Mouse (Mus musculus): Measurements from ENCODE around the gene Gpank1. TPM values are rescaled to one million over a fixed set of nuclear protein-coding genes. Genes with fewer than 3 reads are reported as not detected.

Gpank1 gene
- polyA plus RNA-seq, 2 experiments = 15.1 to 17.5 TPM

DNA sequence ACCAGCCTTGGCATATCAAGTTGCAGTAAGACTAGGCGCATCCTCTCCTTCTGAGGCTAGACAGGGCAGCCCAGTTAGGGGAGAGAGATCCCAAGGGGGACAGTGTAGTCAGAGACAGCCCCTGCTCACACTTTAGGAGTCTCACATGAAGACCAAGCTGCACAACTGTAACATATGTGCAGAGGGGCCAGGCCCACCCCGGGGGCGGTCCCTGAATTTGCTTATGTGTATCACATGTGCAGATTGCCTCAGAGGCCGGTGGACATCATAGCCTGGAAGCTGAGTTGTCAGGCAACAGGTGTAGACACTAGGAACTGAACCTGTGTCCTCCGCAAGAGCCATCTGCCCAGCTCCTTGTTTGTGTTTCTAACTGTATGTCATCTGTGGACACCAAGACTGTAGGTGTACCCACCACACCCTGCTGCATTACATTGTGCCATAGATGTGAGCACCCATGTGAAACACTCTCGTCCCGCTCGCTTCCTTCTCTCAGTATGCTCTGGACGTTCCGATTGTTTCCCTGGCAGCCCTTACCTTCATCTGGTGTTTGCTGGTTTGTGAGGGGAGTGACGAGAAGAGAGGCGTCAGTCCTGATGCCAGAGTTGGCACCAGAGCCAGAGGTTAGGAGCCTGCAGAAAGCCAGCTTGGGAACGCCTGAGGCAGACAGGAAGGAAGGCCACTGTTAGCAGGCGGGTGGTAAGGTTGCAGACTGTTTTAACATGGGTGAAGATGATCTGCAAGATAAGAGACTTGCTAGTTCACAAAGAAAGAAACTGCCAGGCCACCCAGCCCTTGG is 28.7 kb upstream of the Gpank1 start:
- TF ChIP-seq POLR2A (IDR thresholded peaks at IDR 0.05; ENCODE audit: borderline replicate concordance, extremely low read depth, insufficient read depth, insufficient read length) = no peak
- Histone ChIP-seq H3K27me3 (ENCODE audit: control insufficient read depth, insufficient read depth, low read length) (no peaks in the 10 kb centered on the region), H3K4me1 (ENCODE audit: control insufficient read depth, insufficient read depth, low read length) (peaks cover 9% of the 10 kb centered on the region), H3K4me2 (replicated peaks; ENCODE audit: low read depth, low read length, severe bottlenecking) (no peak overlapping the region), H3K4me3 (replicated peaks; ENCODE audit: low read length) (no peak overlapping the region), H3K9ac (ENCODE audit: low read depth, low read length, severe bottlenecking) (no peak overlapping the region), H3K36me3 (ENCODE audit: control insufficient read depth, insufficient read depth, low read length) (peaks cover 67% of the 10 kb centered on the region), H3K27ac (replicated peaks; ENCODE audit: low read depth, low read length) (no peak overlapping the region), H3K9me3 (ENCODE audit: control insufficient read depth, low read length) (no peaks in the 10 kb centered on the region)
- DNase-seq (ENCODE audit: low spot score) (no peak), ATAC-seq (ENCODE audit: low FRiP score, low read depth) (no peak)
- WGBS = 88% methylated on average over 14 of the region's 14 CpGs

DNA sequence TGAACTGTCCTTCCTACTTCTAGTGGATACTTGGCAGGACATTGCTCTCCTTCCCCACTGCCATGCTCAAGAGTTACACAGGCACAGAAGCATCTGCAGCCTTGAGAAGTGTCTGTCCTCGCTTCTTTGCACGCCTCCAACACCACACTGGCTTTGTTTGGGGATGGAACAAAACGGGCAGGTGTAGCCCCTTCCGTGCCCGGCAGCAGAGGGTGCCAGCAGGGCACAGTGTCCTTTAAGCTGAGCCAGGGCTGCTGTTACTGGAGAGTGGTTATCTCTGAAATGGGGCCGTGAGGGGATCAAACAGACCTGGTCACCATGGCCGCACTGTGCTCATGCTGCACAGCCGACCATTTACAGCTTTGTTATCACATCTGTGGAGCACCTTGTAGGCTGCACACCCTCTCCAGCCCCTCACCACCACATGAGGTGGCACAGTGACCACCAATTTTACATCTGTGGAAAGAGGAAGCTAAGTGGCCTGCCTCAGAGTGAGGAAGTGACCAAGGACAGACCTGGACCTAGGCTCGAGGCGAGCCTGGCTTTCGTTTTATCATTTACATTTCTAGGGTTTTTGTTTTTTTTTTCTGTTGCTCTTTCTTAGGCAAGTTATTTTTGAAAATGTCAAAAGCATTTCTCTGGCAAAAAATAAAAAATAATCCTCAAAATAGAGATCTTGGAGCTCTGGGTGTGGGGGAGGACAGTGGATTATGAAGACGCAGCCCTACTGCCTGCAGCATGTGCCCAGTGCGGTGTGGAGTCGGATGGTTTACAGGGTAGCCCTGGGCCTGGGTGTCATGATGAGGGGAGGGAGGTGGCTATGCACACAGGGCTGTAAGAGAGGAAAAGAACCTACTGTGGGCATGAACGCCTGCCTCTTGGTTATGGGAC is 26.5 kb upstream of the Gpank1 start:
- peaks cover 9% of the 10 kb centered on the region for H3K4me1 ChIP-seq (ENCODE audit: control insufficient read depth, insufficient read depth, low read length)
- no peaks in the 10 kb centered on the region for H3K27me3 ChIP-seq (ENCODE audit: control insufficient read depth, insufficient read depth, low read length)
- no peaks in the 10 kb centered on the region for H3K9me3 ChIP-seq (ENCODE audit: control insufficient read depth, low read length)
- 89% methylated on average over 15 of the region's 15 CpGs for WGBS
- peaks cover 86% of the 10 kb centered on the region for H3K36me3 ChIP-seq (ENCODE audit: control insufficient read depth, insufficient read depth, low read length)
- no peak overlapping the region for H3K9ac ChIP-seq (ENCODE audit: low read depth, low read length, severe bottlenecking)
- no peak for TF ChIP-seq POLR2A (IDR thresholded peaks at IDR 0.05; ENCODE audit: borderline replicate concordance, extremely low read depth, insufficient read depth, insufficient read length)
- H3K27ac ChIP-seq (replicated peaks; ENCODE audit: low read depth, low read length) = no peak overlapping the region
- no peak for DNase-seq (ENCODE audit: low spot score)
- ATAC-seq (ENCODE audit: low FRiP score, low read depth) = no peak
- no peak overlapping the region for H3K4me3 ChIP-seq (replicated peaks; ENCODE audit: low read length)
- H3K4me2 ChIP-seq (replicated peaks; ENCODE audit: low read depth, low read length, severe bottlenecking) = no peak overlapping the region

DNA sequence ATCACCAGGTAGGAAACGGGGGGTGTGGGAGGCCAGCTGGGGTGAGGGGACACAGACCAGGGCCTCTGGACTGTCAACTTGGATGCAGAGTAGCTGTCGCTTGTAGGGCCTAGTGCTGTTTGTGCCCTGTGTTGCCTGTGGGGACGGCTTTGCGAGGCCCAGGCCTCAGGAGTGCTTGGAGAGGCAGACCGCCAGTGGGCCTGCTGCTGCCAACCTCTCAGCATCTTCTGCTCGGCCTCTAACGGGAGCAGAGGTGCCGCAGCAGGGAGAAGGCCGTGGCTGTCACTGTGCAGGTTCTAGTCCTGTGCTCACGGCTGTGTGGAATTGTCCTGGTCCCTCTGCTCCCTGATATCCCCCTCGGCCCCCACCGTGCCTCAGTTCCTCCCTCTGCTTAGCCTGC is 24.7 kb upstream of the Gpank1 start:
- H3K4me3 ChIP-seq (replicated peaks; ENCODE audit: low read length) = no peak overlapping the region
- no peak for TF ChIP-seq POLR2A (IDR thresholded peaks at IDR 0.05; ENCODE audit: borderline replicate concordance, extremely low read depth, insufficient read depth, insufficient read length)
- no peak overlapping the region for H3K27ac ChIP-seq (replicated peaks; ENCODE audit: low read depth, low read length)
- no peaks in the 10 kb centered on the region for H3K27me3 ChIP-seq (ENCODE audit: control insufficient read depth, insufficient read depth, low read length)
- no peaks in the 10 kb centered on the region for H3K4me1 ChIP-seq (ENCODE audit: control insufficient read depth, insufficient read depth, low read length)
- 89% methylated on average over 12 of the region's 12 CpGs for WGBS
- H3K9me3 ChIP-seq (ENCODE audit: control insufficient read depth, low read length) = no peaks in the 10 kb centered on the region
- ATAC-seq (ENCODE audit: low FRiP score, low read depth) = no peak
- H3K4me2 ChIP-seq (replicated peaks; ENCODE audit: low read depth, low read length, severe bottlenecking) = no peak overlapping the region
- no peak overlapping the region for H3K9ac ChIP-seq (ENCODE audit: low read depth, low read length, severe bottlenecking)
- peaks cover 95% of the 10 kb centered on the region for H3K36me3 ChIP-seq (ENCODE audit: control insufficient read depth, insufficient read depth, low read length)
- DNase-seq (ENCODE audit: low spot score) = no peak

DNA sequence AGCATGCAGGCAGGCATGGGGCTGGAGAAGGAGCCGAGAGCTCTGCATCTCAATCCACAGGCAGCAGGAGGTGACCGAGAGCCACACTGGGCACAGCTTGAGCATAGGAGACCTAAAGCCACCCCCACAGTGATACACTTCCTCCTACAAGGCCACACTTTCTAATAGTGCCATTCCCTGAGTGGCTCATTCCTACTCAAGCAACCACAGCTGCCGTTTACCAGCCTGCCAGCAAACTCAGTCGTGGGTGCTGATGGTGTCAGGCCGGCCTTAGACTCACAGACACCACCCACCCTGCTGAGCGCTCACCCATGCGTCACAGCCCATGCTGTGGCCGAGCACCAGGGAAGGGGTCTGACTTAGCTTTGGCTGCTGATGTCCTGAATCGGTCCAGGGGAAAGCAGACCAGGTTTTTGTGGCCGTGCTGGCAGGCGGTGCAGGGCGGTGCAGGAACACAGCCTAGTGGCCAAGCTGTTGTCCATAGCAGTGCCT is 24.0 kb upstream of the Gpank1 start:
- no peak overlapping the region for H3K4me2 ChIP-seq (replicated peaks; ENCODE audit: low read depth, low read length, severe bottlenecking)
- no peaks in the 10 kb centered on the region for H3K27me3 ChIP-seq (ENCODE audit: control insufficient read depth, insufficient read depth, low read length)
- no peak for DNase-seq (ENCODE audit: low spot score)
- H3K9me3 ChIP-seq (ENCODE audit: control insufficient read depth, low read length) = no peaks in the 10 kb centered on the region
- no peak for TF ChIP-seq POLR2A (IDR thresholded peaks at IDR 0.05; ENCODE audit: borderline replicate concordance, extremely low read depth, insufficient read depth, insufficient read length)
- ATAC-seq (ENCODE audit: low FRiP score, low read depth) = no peak
- H3K4me3 ChIP-seq (replicated peaks; ENCODE audit: low read length) = no peak overlapping the region
- H3K36me3 ChIP-seq (ENCODE audit: control insufficient read depth, insufficient read depth, low read length) = peaks cover 96% of the 10 kb centered on the region
- no peak overlapping the region for H3K27ac ChIP-seq (replicated peaks; ENCODE audit: low read depth, low read length)
- H3K9ac ChIP-seq (ENCODE audit: low read depth, low read length, severe bottlenecking) = no peak overlapping the region
- H3K4me1 ChIP-seq (ENCODE audit: control insufficient read depth, insufficient read depth, low read length) = no peaks in the 10 kb centered on the region
- 88% methylated on average over 12 of the region's 12 CpGs for WGBS

DNA sequence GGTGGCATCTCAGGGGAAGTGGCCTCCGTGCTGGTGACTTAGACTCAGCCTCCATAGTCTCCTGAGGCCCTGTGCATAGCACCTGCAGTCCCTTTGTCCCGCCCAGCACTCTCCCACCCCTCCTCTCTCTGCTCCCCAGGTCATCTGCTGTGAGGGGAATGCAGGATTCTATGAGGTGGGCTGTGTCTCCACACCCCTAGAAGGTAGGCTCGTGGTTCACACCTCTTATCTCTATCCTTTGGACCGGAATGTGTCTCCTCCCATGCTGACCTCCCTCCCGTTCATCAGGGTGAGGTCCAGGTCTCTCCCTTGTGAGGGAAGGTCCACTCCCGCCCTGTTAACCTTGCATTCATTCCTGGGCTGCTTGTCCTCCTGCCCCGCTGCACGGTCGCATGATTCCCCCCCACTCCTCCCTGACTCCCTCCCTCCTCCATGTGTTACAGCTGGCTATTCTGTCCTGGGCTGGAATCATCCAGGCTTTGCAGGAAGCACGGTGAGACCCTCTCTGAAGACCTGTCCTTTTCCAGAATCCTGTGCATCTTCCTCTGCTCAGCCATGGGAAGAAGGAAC is 21.0 kb upstream of the Gpank1 start:
- no peak for ATAC-seq (ENCODE audit: low FRiP score, low read depth)

More for the DNA sequence above, 21.0 kb upstream of the Gpank1 start:
- DNase-seq (ENCODE audit: low spot score) = no peak
- H3K27me3 ChIP-seq (ENCODE audit: control insufficient read depth, insufficient read depth, low read length) = no peaks in the 10 kb centered on the region
- 77% methylated on average over 10 of the region's 10 CpGs for WGBS
- peaks cover 84% of the 10 kb centered on the region for H3K36me3 ChIP-seq (ENCODE audit: control insufficient read depth, insufficient read depth, low read length)
- H3K4me3 ChIP-seq (replicated peaks; ENCODE audit: low read length) = no peak overlapping the region
- no peak overlapping the region for H3K9ac ChIP-seq (ENCODE audit: low read depth, low read length, severe bottlenecking)
- H3K27ac ChIP-seq (replicated peaks; ENCODE audit: low read depth, low read length) = no peak overlapping the region
- H3K4me1 ChIP-seq (ENCODE audit: control insufficient read depth, insufficient read depth, low read length) = no peaks in the 10 kb centered on the region
- H3K9me3 ChIP-seq (ENCODE audit: control insufficient read depth, low read length) = no peaks in the 10 kb centered on the region
- H3K4me2 ChIP-seq (replicated peaks; ENCODE audit: low read depth, low read length, severe bottlenecking) = no peak overlapping the region
- TF ChIP-seq POLR2A (IDR thresholded peaks at IDR 0.05; ENCODE audit: borderline replicate concordance, extremely low read depth, insufficient read depth, insufficient read length) = no peak
